Mouse (Mus musculus): ENCODE measurements around the gene Fyco1.

The Fyco1 gene

DNA sequence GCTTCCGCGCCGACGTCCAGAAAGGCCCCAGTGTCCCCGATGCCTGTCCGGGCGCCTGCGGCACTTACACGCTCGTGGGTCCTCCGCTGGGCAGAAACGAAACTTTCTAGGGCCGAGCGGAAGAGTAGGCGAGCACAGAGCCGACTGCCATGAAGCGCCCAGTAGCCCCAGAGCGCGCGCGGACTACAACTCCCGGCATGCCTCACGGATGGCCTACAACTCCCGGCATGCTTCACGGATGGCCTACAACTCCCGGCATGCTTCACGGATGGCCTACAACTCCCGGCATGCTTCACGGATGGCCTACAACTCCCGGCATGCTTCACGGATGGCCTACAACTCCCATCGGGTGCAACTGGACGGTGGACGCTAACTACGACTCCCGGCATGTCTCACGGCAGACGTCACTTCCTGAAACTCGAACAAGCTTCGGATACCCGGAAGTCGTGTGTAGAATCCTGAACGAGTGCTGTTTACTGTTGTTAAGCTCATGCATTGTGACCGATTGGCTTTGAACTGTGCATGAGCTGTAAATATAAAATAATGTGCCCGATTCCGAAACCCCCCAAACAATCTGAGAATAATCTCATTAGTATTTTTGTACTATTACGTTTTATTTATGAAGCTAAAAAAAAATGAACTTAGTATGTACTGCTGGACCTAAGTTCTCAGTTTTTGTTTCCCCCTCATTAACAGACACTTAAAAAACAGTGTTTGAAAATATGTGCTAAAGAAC lies at the start of gene Fyco1:
TSS of gene Fyco1 (minus strand) at position 187 of the 736 bp plus-strand sequence.
- peak; percentile 97 for DNase-seq (ENCODE audit: low spot score)

GRCm38 (mm10) chr9:123872049-123872448 lies 20.4 kb upstream of the Fyco1 start:
- no peak for DNase-seq (ENCODE audit: low spot score)

DNA sequence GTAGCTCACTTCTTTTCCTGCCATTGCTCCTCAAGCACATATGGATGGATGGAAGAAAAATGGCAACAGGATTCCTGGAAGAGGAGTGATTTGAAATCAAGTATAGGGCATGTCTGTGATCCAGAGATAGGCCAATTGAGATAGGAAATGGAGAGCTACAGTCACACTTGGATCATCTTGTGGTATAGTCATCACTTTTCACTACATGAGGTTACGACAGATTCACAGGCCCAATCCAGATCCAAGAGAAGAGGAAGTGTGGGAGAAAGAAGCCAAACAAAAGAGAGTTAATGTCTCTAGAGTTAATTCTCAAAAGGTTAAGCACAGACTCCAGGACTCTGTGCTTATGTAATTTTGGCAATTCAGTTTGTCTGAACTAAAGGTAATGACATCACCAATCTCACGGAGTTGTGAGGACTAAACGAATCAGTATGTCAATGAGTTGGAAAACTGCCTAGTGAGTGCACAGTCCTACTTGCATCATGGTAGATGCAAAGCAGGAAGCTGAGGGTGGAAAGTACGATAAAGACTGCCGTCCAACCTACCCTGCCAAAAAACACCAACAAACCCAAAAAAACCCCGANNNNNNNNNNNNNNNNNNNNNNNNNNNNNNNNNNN lies 17.6 kb upstream of the Fyco1 start:
- DNase-seq (ENCODE audit: low spot score) = no peak

DNA sequence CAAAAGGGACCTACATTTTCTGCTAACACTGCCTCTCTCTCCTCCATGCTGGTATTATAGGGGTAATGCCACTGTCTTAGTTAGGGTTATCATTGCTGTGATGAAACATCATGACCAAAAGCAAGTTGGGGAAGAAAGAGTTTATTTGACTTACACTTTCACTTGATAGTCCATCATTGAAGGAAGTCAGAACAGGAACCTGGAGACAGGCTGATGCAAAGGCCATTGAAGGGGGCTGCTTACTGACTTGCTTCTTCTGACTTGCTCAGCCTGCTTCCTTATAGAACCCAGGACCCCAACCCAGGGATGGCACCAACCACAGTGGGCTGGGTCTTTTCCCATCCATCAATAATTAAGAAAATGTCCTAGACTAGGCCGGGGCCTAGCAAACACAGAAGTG lies 11.9 kb upstream of the Fyco1 start:
- DNase-seq (ENCODE audit: low spot score) = no peak

DNA sequence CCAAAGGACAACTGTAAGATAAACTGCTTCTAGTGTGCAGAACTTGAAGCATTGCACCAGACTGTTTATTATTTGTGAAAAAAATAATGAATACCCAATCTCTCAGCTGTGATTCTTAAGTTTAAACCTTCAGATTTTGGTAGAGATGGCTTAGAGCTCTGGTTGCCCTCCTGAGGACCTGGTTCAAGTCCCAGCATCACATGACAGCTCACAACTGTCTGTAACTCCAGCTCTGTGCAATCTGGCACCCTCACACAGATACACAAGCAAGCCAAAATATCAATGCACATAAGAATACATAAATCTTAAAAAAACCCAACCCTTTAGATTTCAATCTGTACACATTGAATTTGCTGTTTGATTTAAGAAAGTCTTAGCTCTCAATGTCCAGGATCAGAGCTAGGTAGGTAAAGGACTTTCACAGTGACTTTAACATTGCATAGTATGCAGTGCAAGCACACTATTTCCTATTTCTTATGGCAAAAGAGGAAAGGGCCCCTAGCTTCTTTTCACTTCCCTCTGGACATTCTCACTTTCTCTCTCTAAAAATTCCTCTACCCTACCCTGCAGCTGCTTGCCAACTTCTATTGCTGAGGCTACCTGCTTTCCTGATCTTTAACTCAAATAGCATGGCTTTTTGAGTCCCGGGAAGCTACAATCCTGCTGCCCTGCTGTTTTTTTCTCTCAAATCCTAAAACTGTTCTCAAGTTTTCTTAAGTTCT lies 11.4 kb upstream of the Fyco1 start:
- no peak for DNase-seq (ENCODE audit: low spot score)

GRCm38 (mm10) chr9:123861929-123862328 lies 10.2 kb upstream of the Fyco1 start, which contains the start of gene Xcr1:
Gene Xcr1, minus strand, starts transcription at chr9:123862029.
- DNase-seq (ENCODE audit: low spot score) = no peak

GRCm38 (mm10) chr9:123856836-123857235 lies 5.1 kb upstream of the Fyco1 start:
- no peak for DNase-seq (ENCODE audit: low spot score)

DNA sequence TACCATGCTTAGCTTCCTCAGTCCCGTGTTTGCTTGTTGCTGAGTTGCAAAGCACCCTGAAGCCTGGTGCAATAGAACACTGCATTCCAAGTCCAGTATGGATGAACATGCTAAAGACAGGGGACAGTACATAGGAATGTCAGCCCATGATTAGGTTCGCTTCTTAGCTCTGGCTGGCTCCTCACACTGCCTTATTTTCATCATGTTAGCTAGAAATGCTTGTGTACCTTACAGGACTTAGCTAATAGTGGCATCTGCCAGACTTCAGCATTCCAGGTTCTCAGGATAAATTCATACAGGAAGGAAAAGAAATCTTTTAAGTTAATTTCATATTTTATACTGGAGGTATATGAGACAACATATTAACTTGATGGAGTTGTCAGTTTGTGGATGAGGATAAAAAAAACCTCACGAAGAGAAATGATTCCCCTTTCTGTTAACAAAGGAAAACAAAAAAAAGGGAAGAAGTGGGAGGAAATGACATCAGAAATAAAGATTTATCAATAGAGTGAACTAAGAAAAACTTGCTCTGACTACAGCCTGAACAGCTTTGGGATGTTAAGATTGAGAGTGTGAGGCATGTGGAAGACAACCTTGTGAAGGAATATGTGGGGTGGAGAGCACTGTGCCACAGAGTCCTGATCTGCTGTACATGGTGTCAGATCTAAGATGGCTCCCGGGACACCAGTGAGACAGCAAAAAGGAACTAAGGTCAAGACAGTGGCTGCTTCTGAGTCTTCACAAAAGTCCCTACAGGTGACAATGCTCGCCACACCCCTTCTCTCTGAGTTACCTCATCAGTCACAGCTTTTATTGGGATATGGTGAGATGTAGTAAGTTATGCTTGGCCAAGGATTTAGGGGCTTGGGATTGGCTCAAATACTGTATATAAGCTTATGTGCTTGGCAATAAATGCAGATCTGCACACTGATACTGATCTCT lies 1.0 kb upstream of the Fyco1 start:
- DNase-seq (ENCODE audit: low spot score) = no peak

DNA sequence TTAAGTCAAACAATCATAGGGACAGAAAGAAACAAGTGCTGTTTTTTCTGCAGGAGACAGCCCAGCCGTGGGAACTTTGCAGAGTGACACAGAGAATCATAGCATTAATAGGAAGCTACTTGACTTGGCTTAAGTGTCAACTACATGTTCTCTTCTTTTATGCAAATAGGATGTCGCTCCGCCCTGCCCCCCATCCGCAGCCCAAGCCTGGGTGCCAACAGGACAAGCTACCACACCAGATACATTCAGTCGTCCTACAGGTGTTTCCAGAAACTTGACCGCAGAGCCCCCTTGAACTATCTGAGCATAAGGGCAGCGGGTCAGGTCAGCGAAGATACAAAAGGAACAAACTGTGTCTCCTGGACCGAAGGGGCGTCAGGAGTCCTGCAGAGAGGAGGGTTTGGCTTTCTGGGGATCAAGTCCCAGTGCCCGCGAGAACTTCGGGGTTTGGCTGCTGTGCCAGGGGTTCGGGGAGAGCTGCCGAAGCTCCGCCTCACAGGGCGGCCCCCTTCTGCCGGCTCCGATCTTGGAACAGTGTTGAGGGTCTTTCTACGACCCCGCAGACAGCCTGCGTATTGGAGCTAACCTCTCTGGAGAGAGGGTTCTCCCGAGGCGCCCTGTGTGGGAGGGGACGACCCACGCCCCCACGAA lies 512 bp downstream of the Fyco1 start:
- DNase-seq (ENCODE audit: low spot score) = peak; percentile 31

DNA sequence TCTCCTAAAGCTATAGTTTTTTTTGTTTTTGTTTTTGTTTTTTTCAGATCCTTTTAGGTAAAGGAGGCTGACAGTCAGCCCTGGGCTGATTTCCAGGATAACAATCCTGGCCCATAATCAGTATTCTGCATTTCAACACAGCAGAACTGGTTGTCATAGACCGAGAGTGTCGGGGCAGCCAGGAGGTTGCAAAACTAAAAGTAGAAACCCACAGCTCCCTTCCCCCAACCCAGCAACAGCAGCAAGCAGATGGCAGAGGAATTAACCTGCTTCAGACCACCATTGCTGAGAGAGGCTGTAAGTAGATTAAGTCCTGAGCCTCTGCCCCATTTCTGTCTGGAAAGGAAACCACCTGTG lies 1.0 kb downstream of the Fyco1 start:
- no peak for DNase-seq (ENCODE audit: low spot score)

- no peak for DNase-seq (ENCODE audit: low spot score)
These were observed 1.6 kb downstream of the Fyco1 start for GRCm38 (mm10) chr9:123849976-123850695.

- DNase-seq (ENCODE audit: low spot score) = no peak
These were observed 5.2 kb downstream of the Fyco1 start for GRCm38 (mm10) chr9:123846490-123846889.

DNA sequence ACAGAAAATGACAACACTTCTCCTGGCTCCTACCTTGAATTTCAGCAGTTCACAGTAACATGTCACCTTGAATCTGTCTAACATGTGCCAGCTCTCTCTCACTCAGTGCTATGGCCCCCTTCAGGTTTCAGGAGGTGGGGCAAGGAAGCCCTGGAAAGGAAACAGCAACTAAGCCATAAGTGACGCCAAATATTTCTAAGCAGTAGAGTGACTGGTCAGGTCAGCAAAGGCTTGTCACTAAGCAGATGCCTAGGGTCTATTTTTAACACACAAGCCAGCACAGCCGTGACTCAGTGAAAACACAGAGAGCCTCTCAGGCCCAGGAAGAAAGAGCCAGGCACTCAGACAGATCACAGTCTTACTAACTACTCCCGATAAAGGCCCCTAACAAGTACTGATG lies 6.6 kb downstream of the Fyco1 start:
- DNase-seq (ENCODE audit: low spot score) = no peak

DNA sequence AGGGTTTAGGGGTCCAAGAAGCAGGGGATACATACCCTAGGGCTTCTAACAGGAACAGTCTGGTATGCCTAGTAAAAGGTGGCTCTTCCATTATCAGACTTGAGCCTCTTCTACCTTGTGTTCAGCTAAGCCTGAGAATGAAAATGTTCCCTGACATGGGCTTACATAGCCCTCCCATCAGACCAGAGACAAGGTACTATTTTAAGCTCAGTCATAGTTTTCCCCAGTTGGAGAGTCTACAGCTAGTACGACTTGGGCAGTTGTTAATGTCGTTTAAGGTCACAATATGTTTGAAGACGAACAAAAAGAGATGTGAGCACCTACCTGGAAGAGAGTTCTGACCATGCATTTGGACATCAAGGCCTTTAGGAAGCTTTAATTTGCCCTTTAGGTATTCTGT lies 7.2 kb downstream of the Fyco1 start:
- DNase-seq (ENCODE audit: low spot score) = no peak

GRCm38 (mm10) chr9:123840243-123840642 lies 11.5 kb downstream of the Fyco1 start:
- no peak for DNase-seq (ENCODE audit: low spot score)

GRCm38 (mm10) chr9:123835851-123836250 lies 15.8 kb downstream of the Fyco1 start:
- no peak for DNase-seq (ENCODE audit: low spot score)

GRCm38 (mm10) chr9:123828916-123829315 lies 22.8 kb downstream of the Fyco1 start:
- DNase-seq (ENCODE audit: low spot score) = no peak

DNA sequence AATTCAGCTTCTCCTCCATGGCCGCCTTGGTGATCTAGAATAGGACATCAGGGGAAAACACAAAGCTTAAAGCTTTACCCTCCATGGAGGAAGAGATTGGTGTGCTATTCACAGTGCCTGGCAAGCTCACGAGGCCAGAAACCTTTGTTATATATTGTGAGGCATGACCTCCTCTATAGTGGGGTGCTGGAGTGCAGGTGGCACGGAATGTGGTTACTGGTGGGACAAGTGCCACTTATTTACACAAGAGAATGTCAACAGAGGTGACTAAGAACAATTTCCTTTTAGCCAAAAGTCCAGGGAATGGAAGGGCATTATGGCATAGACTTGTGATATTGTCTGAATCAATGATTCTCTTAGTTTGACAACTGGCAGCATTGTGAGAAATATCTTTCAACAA lies 25.1 kb downstream of the Fyco1 start:
- DNase-seq (ENCODE audit: low spot score) = no peak

DNA sequence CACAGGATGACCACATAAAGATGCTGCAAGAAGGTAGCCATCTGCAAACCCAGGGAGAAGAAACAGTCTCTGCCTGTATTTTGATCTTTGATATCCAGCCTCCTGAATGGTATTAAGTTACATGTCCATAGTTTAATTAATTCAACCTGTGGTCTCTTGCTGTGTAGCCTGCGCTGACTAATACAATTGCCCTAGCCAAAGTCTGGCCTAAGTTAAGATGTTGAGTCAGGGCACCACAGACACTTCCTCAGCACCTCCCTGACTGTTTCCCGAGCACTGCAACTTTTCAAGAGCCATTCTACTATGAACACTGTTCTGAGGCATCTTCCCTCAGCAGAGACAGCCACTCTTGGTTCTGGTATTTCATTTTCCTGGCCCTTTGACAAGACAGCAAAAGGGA lies 33.1 kb downstream of the Fyco1 start:
- no peak for DNase-seq (ENCODE audit: low spot score)

GRCm38 (mm10) chr9:123815996-123816395 lies 35.7 kb downstream of the Fyco1 start:
- no peak for DNase-seq (ENCODE audit: low spot score)

GRCm38 (mm10) chr9:123815444-123815843 lies 36.3 kb downstream of the Fyco1 start:
- no peak for DNase-seq (ENCODE audit: low spot score)

Data from ovary, adult 18-20 months (tissue).